Mouse (Mus musculus): Measurements from ENCODE around the gene Ranbp6.

DNA sequence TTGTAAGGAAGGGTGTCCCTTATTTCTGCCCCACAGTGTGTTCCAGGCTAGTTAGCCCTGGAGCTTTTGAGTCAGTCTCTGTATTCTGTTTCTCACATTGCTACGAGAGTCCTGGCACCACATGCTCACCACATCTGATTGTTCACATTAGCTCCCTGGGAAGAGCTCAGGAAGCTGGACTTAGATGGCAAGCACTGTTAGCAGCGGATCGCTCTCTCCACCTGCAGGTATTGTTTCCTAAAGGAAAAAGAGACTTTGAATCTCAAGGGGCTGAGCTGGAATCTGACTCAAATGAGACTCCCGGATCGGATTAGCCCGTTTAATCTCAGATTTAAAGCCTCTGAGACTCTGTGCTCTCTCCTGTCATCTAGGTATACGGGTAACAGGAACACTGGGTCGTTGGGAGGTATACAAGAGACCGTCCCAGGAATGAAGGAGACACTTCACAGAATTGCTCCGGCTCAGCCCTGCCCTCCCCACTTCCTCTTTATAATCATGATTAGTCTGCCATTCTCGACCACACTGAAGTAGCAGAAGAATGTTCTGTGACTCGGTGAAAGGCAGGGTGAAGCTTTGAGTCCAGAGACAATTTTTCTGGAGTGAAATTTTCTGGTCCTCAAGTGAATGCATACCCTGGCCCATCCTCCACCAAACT is 38.4 kb upstream of the Ranbp6 start:
- TF ChIP-seq CTCF (IDR thresholded peaks at IDR 0.05; ENCODE audit: low read depth): no peak
- no peak for TF ChIP-seq EP300 (optimal IDR thresholded peaks at IDR 0.05)
